Mouse (Mus musculus) embryonic fibroblast, embryonic 13.5 days (primary cell): ENCODE measurements around the gene Ppm1h.

Experiments used
- CTCF ChIP-seq: IDR thresholded peaks from 2 replicates; pipeline ENCODE4 v1.5.1; 2011; ENCODE audit warnings: mild to moderate bottlenecking, control low read depth, low read length, moderate library complexity, borderline replicate concordance; ENCODE audit not compliant: insufficient read depth
- POLR2A ChIP-seq: IDR thresholded peaks from 2 replicates; pipeline ENCODE4 v1.6.1; 2011; ENCODE audit warnings: low read depth, mild to moderate bottlenecking, control low read depth, low read length, moderate library complexity

GRCm38 (mm10) chr10:122973241-122973640 lies 294.7 kb downstream of the Ppm1h start:
- TF ChIP-seq CTCF (no peak), POLR2A (no peak)
